Mouse (Mus musculus) yolk sac, embryonic 10.5 days (tissue): Measurements from ENCODE around the gene Ublcp1.

Source experiments
- DNase-seq: peaks from one replicate; pipeline ENCODE4 v3.0.0-alpha.2; 2017; ENCODE audit warnings: low spot score

The Ublcp1 gene

GRCm38 (mm10) chr11:44470432-44471336, at the start of gene Ublcp1:
Gene Ublcp1 (minus strand): TSS chr11:44470498.
- DNase-seq = peak; percentile 95

- peak; percentile 74 for DNase-seq
Observed at GRCm38 (mm10) chr11:44519096-44519949, 49.0 kb upstream of the Ublcp1 start.

GRCm38 (mm10) chr11:44518281-44519095, 48.2 kb upstream of the Ublcp1 start, which contains the start of gene Rnf145:
Gene Rnf145 (plus strand): TSS chr11:44518964.
- DNase-seq = peak; percentile 79

- DNase-seq = no peak
Observed at GRCm38 (mm10) chr11:44517561-44518280, 47.4 kb upstream of the Ublcp1 start.

- no peak for DNase-seq
Observed at GRCm38 (mm10) chr11:44516362-44516761, 46.1 kb upstream of the Ublcp1 start.

- peak; percentile 68 for DNase-seq
Observed at GRCm38 (mm10) chr11:44514666-44515065, 44.4 kb upstream of the Ublcp1 start.

- no peak for DNase-seq
Observed at GRCm38 (mm10) chr11:44513026-44513422, 42.7 kb upstream of the Ublcp1 start.

GRCm38 (mm10) chr11:44512044-44513025, 42.0 kb upstream of the Ublcp1 start:
- no peak for DNase-seq

GRCm38 (mm10) chr11:44510371-44510770, 40.1 kb upstream of the Ublcp1 start:
- DNase-seq = no peak

GRCm38 (mm10) chr11:44509906-44510305, 39.6 kb upstream of the Ublcp1 start:
- DNase-seq = no peak

- peak; percentile 32 for DNase-seq
Observed at GRCm38 (mm10) chr11:44508876-44509275, 38.6 kb upstream of the Ublcp1 start.

- DNase-seq = no peak
Observed at GRCm38 (mm10) chr11:44504761-44505160, 34.5 kb upstream of the Ublcp1 start.

GRCm38 (mm10) chr11:44504146-44504545, 33.8 kb upstream of the Ublcp1 start:
- DNase-seq = no peak

- DNase-seq = no peak
Observed at GRCm38 (mm10) chr11:44502931-44503330, 32.6 kb upstream of the Ublcp1 start.

GRCm38 (mm10) chr11:44501477-44501876, 31.2 kb upstream of the Ublcp1 start:
- DNase-seq = no peak

GRCm38 (mm10) chr11:44500966-44501365, 30.7 kb upstream of the Ublcp1 start:
- DNase-seq = no peak

- DNase-seq = no peak
Observed at GRCm38 (mm10) chr11:44498412-44499272, 28.3 kb upstream of the Ublcp1 start.

GRCm38 (mm10) chr11:44496217-44496616, 25.9 kb upstream of the Ublcp1 start:
- no peak for DNase-seq
